Mouse (Mus musculus) urinary bladder, postnatal 10 days (tissue): ENCODE measurements around the gene Gm15319.
"Not testable (repeated sequence)": the region's sequence is repeated elsewhere in the genome, so short reads cannot be mapped to it uniquely, and the experiment has no call there.

Experiments
- DNase-seq: peaks from one replicate; pipeline ENCODE4 v3.0.0; 2022; ENCODE audit warnings: low spot score

Gm15319 gene

DNA sequence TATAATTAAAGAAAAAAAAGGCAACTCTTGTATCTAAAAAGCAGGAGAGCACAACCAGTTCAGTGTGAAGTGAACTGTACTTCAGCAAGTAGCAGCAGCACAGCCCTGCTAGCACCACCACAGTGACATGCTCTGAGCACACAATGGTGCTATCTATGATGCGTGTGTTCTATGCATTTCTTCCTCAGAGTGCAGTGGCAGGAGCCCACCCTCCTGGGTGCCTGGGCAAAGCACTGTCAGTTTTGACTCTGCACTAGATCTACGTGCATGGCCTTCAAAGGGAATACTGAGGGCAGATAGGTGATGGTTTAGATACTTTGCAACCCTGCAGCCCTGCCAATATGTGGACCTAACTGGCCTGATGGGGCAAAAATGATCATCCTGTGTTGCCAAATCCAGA is at the start of gene Gm15319:
Gene Gm15319 (minus strand): TSS at position 101 of the 400 bp plus-strand sequence.
- DNase-seq: not testable (repeated sequence)

GRCm38 (mm10) chr8:20410355-20410754 is 47.3 kb upstream of the Gm15319 start:
- DNase-seq: not testable (repeated sequence)

- DNase-seq: peak; percentile 62
Measured at GRCm38 (mm10) chr8:20408441-20409030, 45.5 kb upstream of the Gm15319 start.

- DNase-seq: peak; percentile 8
Measured at GRCm38 (mm10) chr8:20389363-20389739, 26.3 kb upstream of the Gm15319 start.

GRCm38 (mm10) chr8:20388706-20389362 is 25.8 kb upstream of the Gm15319 start:
- peak; percentile 75 for DNase-seq

GRCm38 (mm10) chr8:20387121-20387794 is 24.2 kb upstream of the Gm15319 start:
- peak; percentile 28 for DNase-seq

DNA sequence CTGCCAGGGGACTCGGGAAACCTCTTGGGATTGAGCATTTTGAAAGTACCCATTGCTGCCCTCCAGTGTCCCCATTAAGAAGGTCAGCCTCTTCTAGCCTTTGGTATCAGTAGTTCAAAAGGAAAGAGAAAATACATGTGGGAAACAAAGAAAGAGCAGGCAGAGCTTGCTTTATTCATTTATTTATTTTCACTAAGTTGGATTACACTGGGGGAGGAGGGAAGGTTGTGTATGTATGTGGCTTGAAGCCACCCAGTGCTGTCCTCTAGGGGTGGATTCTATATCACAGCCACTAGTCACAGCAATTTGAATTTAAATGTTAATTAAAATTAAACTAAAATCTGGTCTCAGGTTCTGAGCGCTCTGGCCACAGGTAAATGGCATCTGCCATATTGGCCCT is 22.0 kb upstream of the Gm15319 start:
- DNase-seq: not testable (repeated sequence)

GRCm38 (mm10) chr8:20384131-20384530 is 21.1 kb upstream of the Gm15319 start:
- DNase-seq: peak; percentile 21

DNA sequence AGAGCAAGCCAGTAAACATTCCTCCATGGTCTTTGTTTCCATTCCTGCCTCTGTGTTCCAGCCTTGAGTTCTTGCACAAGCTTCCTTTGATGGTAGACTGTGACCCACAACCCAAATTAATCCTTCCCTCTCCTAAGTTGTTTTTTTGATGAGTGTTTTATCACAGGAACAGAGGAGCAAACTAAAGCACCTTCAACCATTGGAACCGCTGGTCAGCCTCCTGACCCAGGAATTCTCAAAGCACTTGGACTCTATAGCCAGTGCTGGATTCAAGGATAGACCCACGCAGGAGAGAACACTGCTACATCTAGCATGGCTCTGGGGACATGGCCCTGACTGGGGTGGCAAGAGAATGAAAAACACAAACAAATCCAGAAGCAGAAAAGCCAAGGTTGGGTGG is 19.1 kb upstream of the Gm15319 start:
- DNase-seq: peak; percentile 9

DNA sequence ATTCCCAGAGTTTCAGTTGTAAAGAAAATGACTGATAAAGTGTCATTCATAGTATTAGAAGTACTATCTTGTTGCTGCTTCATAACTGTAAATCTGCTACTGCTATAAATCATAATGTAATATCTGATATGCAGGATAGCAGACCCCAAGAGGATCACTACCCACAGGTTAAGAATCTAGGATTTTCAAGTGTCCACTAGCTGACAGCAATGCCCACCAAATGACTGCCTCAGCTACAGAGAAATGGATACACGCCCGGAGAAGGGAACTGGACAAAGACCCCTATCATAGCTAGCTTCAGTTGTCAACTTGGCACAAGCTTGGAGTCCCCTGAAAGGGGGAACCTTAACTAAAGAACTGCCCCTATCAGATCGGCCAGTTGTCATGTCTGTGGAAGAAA is 18.6 kb upstream of the Gm15319 start:
- not testable (repeated sequence) for DNase-seq

- not testable (repeated sequence) for DNase-seq
Measured at GRCm38 (mm10) chr8:20381239-20381620, 18.2 kb upstream of the Gm15319 start.

- DNase-seq: peak; percentile 14
Measured at GRCm38 (mm10) chr8:20380590-20381238, 17.7 kb upstream of the Gm15319 start.

DNA sequence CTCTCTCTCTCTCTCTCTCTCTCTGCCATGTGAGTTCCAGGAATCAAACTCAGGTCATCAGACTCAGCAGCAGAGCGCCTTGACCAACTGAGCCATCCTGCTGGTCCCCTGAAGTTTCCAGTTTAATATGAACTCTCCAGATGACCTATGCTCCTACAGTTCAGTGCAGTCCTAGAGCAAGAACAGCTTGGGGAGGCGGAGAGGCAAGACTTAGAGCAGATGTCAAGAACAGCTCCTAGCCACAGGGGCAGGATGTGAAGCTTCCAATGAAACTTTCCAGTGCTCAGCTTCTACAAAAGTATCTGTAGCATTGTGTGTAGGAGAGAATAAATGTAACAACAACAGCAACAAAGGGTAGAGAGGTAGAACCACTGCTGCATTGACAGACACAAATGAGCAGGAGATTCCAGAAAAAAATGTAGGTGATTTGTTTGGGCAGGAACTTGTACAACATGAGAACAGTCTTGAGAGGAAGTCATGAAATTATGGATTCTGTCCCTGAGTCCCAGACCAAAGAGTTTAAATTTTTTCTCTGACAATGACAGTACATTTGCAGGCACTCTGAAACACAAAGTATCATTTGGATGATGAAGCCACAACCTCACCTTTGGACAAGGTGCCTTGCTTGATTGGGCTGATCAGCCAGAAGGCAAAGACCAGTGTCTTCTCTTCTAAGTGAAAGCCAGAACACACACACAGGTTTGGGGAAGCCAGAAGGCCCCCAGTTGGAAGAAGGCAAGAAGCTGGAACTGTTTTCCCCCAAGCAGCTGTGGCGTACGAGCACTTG is 16.8 kb upstream of the Gm15319 start:
- peak; percentile 7 for DNase-seq

- DNase-seq: peak; percentile 58
Measured at GRCm38 (mm10) chr8:20378786-20379649, 16.0 kb upstream of the Gm15319 start.

GRCm38 (mm10) chr8:20378353-20378752 is 15.3 kb upstream of the Gm15319 start:
- DNase-seq: peak; percentile 63

DNA sequence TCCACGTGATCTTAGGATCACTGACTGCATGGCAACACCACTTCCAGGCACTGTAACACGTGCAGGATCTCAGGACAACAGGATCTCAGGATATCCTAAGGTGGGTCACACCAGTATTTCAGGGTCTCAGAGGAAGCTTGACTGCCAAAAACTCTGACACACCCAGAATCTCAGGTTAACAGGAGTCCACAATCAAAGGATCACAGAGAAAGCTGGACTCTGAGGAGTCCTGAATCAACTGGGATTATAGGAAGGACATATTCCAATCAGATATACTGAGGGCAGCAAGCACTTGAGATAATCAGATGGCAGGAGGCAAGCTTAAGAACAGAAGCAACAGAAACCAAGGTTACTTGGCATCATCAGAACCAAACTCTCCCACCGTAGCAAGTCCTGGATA is 12.7 kb upstream of the Gm15319 start:
- DNase-seq: not testable (repeated sequence)

GRCm38 (mm10) chr8:20356386-20356785 is 6.6 kb downstream of the Gm15319 start:
- DNase-seq: peak; percentile 9

DNA sequence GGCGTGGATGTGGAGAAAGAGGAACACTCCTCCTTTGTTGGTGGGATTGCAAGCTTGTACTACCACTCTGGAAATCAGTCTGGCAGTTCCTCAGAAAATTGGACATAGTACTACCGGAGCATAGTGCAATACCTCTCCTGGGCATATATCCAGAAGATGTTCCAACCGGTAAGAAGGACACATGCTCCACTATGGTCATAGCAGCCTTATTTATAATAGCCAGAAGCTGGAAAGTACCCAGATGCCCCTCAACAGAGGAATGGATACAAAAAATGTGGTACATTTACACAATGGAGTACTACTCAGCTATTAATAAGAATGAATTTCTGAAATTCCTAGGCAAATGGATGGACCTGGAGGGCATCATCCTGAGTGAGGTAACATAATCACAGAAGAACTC is 9.4 kb downstream of the Gm15319 start:
- DNase-seq: not testable (repeated sequence)

DNA sequence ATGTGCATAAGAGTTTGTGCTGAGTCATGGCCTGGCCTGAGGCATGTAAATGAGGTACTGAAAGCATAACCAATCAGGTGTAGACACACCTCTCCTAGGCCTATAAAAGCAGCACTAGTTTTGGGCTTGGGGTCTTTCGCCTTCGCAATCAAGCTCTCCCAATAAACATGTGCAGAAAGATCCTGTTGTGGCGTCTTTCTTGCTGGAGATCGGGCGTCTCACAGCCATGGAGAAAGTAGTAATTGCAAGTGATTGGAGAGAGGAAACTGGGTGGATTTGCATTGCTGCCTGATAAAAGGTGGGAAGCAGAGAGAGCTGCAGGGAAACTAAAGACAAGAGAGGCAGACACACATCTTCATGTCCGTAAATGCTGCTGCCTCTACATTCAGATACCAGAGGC is 60.3 kb downstream of the Gm15319 start:
- not testable (repeated sequence) for DNase-seq

- not testable (repeated sequence) for DNase-seq
Measured at GRCm38 (mm10) chr8:20300042-20300441, 63.0 kb downstream of the Gm15319 start.

GRCm38 (mm10) chr8:20297939-20298505 is 65.0 kb downstream of the Gm15319 start:
- peak; percentile 31 for DNase-seq
